ENCODE assay signal across 22 mouse cellular contexts in genomic region chr8:119881301-119881700, GRCm38 (mm10). TPM values are rescaled to one million over a fixed set of nuclear protein-coding genes. Genes with fewer than 3 reads are reported as not detected.
"Had no signal": no experiment of that assay in that cellular context is flagged by ENCODE, and none has a peak within 500 bp of the region (broad histone marks: within the 10 kb centered on the region; RNA-seq: fewer than 3 reads in every experiment).

No protein-coding gene starts in this region.

- H3K9ac ChIP-seq: hindbrain, embryonic 15.5 days; limb, embryonic 13.5 days; liver, embryonic 12.5 days; liver, embryonic 15.5 days; lung, embryonic 14.5 days; midbrain, embryonic 12.5 days; midbrain, embryonic 15.5 days; neural tube, embryonic 12.5 days; neural tube, embryonic 15.5 days had no signal

- H3K36me3 ChIP-seq: limb, embryonic 10.5 days; liver, embryonic 15.5 days; midbrain, embryonic 15.5 days had no signal

- H3K27ac ChIP-seq: hindbrain, embryonic 15.5 days; layer of hippocampus, adult 2 months; limb, embryonic 10.5 days; limb, embryonic 13.5 days; liver, embryonic 12.5 days; liver, embryonic 15.5 days; macrophage; midbrain, embryonic 12.5 days; midbrain, embryonic 15.5 days; neural tube, embryonic 12.5 days; neural tube, embryonic 15.5 days; stomach, postnatal 0 days had no signal

- H3K9me3 ChIP-seq: hindbrain, embryonic 15.5 days; limb, embryonic 10.5 days; limb, embryonic 13.5 days; liver, embryonic 12.5 days; liver, embryonic 15.5 days; midbrain, embryonic 12.5 days; midbrain, embryonic 15.5 days; neural tube, embryonic 12.5 days; neural tube, embryonic 15.5 days had no signal

- ATAC-seq: intestine, postnatal 0 days; liver, embryonic 12.5 days; midbrain, embryonic 15.5 days had no signal

- H3K4me3 ChIP-seq: hindbrain, embryonic 15.5 days; layer of hippocampus, adult 2 months; limb, embryonic 10.5 days; limb, embryonic 13.5 days; liver, embryonic 12.5 days; liver, embryonic 15.5 days; midbrain, embryonic 12.5 days; midbrain, embryonic 15.5 days; neural tube, embryonic 12.5 days; neural tube, embryonic 15.5 days had no signal

- H3K27me3 ChIP-seq: hindbrain, embryonic 15.5 days; limb, embryonic 13.5 days; liver, embryonic 12.5 days; liver, embryonic 15.5 days; midbrain, embryonic 12.5 days; midbrain, embryonic 15.5 days; neural tube, embryonic 12.5 days; neural tube, embryonic 15.5 days had no signal

- DNase-seq: layer of hippocampus, adult 9-11 months; liver; lung, embryonic 14.5 days; right cerebral cortex, adult 18-20 months; right cerebral cortex, postnatal 14 days; right cerebral cortex, postnatal 4 days; thymus, adult 2 months; thymus, postnatal 14 days; thymus, postnatal 4 days had no signal

- H3K4me1 ChIP-seq: midbrain, embryonic 15.5 days; neural tube, embryonic 15.5 days had no signal

- H3K4me2 ChIP-seq: hindbrain, embryonic 15.5 days; limb, embryonic 13.5 days; liver, embryonic 12.5 days; liver, embryonic 15.5 days; lung, embryonic 14.5 days; midbrain, embryonic 12.5 days; midbrain, embryonic 15.5 days; neural tube, embryonic 12.5 days; neural tube, embryonic 15.5 days had no signal

RNA-seq across cellular contexts. Expression of gene Gm20388, which starts 29.3 kb away (rescaled TPM):
- polyA plus RNA-seq: intestine, postnatal 0 days; liver, embryonic 12.5 days; liver, embryonic 15.5 days; lung, embryonic 14.5 days; midbrain, embryonic 12.5 days; neural tube, embryonic 12.5 days; neural tube, embryonic 15.5 days; stomach, postnatal 0 days had no signal
